Mouse (Mus musculus) intestine, postnatal 0 days (tissue): ENCODE measurements around the gene Gm266. TPM values are rescaled to one million over a fixed set of nuclear protein-coding genes. Genes with fewer than 3 reads are reported as not detected.

Source experiments
- ATAC-seq: fragments of 200-750 bp; cut with Nextera tagmentation; 2 replicates; pipeline ENCODE4 v1.8.0; 2017; ENCODE audit warnings: mild to moderate bottlenecking, moderate TSS enrichment, moderate library complexity
- H3K27ac ChIP-seq: fragments of 300-500 bp; sonication (generic); 2 replicates; pipeline ENCODE4 v1.5.1; 2014; ENCODE audit warnings: mild to moderate bottlenecking, low read depth, low read length, moderate library complexity
- H3K27me3 ChIP-seq: fragments of 300-500 bp; sonication (generic); replicated peaks from 2 replicates; pipeline ENCODE4 v1.6.1; 2014; ENCODE audit warnings: low read length, mixed read lengths; ENCODE audit not compliant: control insufficient read depth, insufficient read depth
- H3K36me3 ChIP-seq: fragments of 300-500 bp; sonication (generic); 2 replicates; pipeline ENCODE4 v1.6.1; 2014; ENCODE audit warnings: mild to moderate bottlenecking, moderate library complexity; ENCODE audit not compliant: control insufficient read depth, insufficient read depth
- H3K4me1 ChIP-seq: fragments of 300-500 bp; sonication (generic); replicated peaks from 2 replicates; pipeline ENCODE4 v1.6.1; 2014; ENCODE audit warnings: antibody characterized with exemption, low read length, mixed read lengths; ENCODE audit not compliant: control insufficient read depth, insufficient read depth
- H3K4me2 ChIP-seq: fragments of 300-500 bp; sonication (generic); replicated peaks from 2 replicates; pipeline ENCODE4 v1.6.1; 2014; ENCODE audit warnings: low read depth, mild to moderate bottlenecking, moderate library complexity
- H3K4me3 ChIP-seq: fragments of 300-500 bp; sonication (generic); 2 replicates; pipeline ENCODE4 v1.5.1; 2014; ENCODE audit warnings: low read depth, low read length
- H3K9ac ChIP-seq: fragments of 300-500 bp; sonication (generic); 2 replicates; pipeline ENCODE4 v1.6.1; 2014; ENCODE audit warnings: mild to moderate bottlenecking, low read depth, low read length
- H3K9me3 ChIP-seq: fragments of 300-500 bp; sonication (generic); 2 replicates; pipeline ENCODE4 v1.6.1; 2016; ENCODE audit warnings: mixed run types; ENCODE audit not compliant: control insufficient read depth
- CTCF ChIP-seq: sonication (generic); IDR thresholded peaks from 2 replicates; pipeline ENCODE4 v1.5.1; 2016; ENCODE audit warnings: low read depth, mild to moderate bottlenecking, control low read depth, antibody characterized with exemption, moderate library complexity
- WGBS: fragments of 180-500 bp; shearing (Covaris S2); extraction: QIAGEN DNeasy Blood & Tissue Kit; methylation state at CpG from one replicate; pipeline ENCODE4 v1.1.7; 2014; 5-methylcytosine and 5-hydroxymethylcytosine counted together
- polyA plus RNA-seq: library from polyadenylated mRNA; unstranded; fragments of >200 nt; fragmentation: Nextera tagmentation; extraction: Ambion mirVana; gene quantifications from 2 replicates; pipeline ENCODE4 v1.2.1, GENCODE M21; 2015

The Gm266 gene
- 7.3 and 8.6 TPM in 2 replicates for polyA plus RNA-seq

DNA sequence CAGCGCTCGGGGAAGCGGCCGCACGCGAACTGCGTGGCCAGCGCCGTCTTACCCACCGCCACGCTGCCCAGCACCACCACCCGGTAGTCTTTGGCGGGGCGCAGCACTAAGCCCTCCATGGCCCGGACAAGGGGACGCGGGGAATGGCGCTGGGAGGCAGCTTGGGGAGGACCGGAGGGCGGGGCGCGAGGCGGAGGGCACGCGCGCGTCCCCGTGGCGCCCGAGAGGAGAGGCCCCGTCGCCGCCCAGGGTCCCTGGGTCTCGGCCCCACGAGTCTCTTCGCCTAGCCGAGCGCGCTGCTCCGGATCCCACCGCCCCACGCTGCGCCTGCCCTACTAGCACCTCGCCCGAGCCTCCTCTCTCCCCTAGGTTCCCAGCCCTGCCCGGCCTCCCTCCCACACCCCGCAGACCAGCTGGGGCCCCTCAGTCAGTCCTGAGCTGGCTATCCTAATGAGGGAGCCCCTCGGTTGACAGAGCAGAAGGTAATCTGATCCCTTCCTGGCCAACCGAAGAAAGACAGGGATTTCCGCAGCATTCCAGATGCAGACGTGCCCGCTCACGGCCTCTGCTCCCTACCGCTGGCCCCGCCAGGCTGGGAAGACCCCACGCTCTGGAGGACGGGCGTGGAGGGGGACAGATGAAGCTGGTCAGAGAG, at the start of gene Gm266:
TSS of gene Gm266 (minus strand) at position 172 of the 655 bp plus-strand sequence.
- no peak within 1 kb of the TSS for H3K27ac ChIP-seq
- H3K27me3 ChIP-seq = peaks cover 46% of the 10 kb centered on the region
- H3K9me3 ChIP-seq = no peaks in the 10 kb centered on the region
- peak within 1 kb of the TSS; percentile 48 for H3K9ac ChIP-seq
- H3K4me2 ChIP-seq = peak within 1 kb of the TSS; percentile 78
- no peaks in the 10 kb centered on the region for H3K36me3 ChIP-seq
- peak within 1 kb of the TSS; percentile 48 for H3K4me3 ChIP-seq
- ATAC-seq = peak; percentile 42
- TF ChIP-seq CTCF = no peak
- WGBS = under 1% methylated on average over 35 of the region's 58 CpGs
- H3K4me1 ChIP-seq = no peaks in the 10 kb centered on the region

DNA sequence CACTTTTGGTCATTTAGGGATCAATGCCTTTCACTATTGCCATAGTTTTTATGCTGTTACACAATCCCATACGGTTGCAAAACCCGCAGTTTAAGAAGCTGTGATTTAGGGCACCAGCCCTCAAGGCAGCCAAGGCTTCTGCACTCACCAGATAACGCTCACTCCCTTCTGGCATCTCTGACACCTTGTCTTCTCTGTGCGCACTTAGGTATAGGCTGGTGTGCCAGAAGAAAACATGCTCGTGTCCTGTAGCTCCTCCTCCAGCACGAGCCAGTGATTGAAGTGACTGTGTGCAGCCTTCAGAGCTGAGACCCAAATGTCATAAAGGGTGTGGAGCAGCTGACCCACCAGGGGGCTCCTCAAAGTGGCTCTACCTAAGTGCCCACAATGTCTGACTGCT, 49.7 kb upstream of the Gm266 start:
- Histone ChIP-seq H3K9me3 (no peaks in the 10 kb centered on the region), H3K4me3 (no peak overlapping the region), H3K9ac (no peak overlapping the region), H3K27me3 (no peaks in the 10 kb centered on the region), H3K27ac (peak overlapping the region; percentile 37; the same call in 1 of the 2 replicates), H3K36me3 (peaks cover 12% of the 10 kb centered on the region), H3K4me2 (peak overlapping the region; percentile 14; the same call in 1 of the 2 replicates), H3K4me1 (0 out of 2 replicates have a peak, but pooled peaks cover 9% of the 10 kb centered on the region)
- 27% methylated on average over 6 of the region's 6 CpGs for WGBS
- ATAC-seq = no peak
- no peak for TF ChIP-seq CTCF

GRCm38 (mm10) chr12:111533096-111533794, 47.6 kb upstream of the Gm266 start:
- H3K4me3 ChIP-seq = no peak overlapping the region
- 70% methylated on average over 11 of the region's 11 CpGs for WGBS
- 0 out of 2 replicates have a peak, but pooled peaks cover 3% of the 10 kb centered on the region for H3K4me1 ChIP-seq
- no peak for TF ChIP-seq CTCF
- no peaks in the 10 kb centered on the region for H3K9me3 ChIP-seq
- ATAC-seq = no peak
- no peaks in the 10 kb centered on the region for H3K36me3 ChIP-seq
- no peak overlapping the region for H3K27ac ChIP-seq
- no peaks in the 10 kb centered on the region for H3K27me3 ChIP-seq
- H3K9ac ChIP-seq = no peak overlapping the region
- H3K4me2 ChIP-seq = no peak overlapping the region

GRCm38 (mm10) chr12:111529192-111529591, 43.6 kb upstream of the Gm266 start:
- no peak overlapping the region for H3K9ac ChIP-seq
- no peak for ATAC-seq
- H3K4me1 ChIP-seq = no peaks in the 10 kb centered on the region
- no peaks in the 10 kb centered on the region for H3K36me3 ChIP-seq
- no peak for TF ChIP-seq CTCF
- H3K9me3 ChIP-seq = no peaks in the 10 kb centered on the region
- no peak overlapping the region for H3K27ac ChIP-seq
- no peak overlapping the region for H3K4me2 ChIP-seq
- H3K27me3 ChIP-seq = no peaks in the 10 kb centered on the region
- no peak overlapping the region for H3K4me3 ChIP-seq
- 13% methylated on average over 8 of the region's 8 CpGs for WGBS

- TF ChIP-seq CTCF = no peak
- no peak for ATAC-seq
- Histone ChIP-seq H3K4me3 (no peak overlapping the region), H3K4me2 (no peak overlapping the region), H3K27me3 (no peaks in the 10 kb centered on the region), H3K9me3 (no peaks in the 10 kb centered on the region), H3K9ac (no peak overlapping the region), H3K4me1 (no peaks in the 10 kb centered on the region), H3K27ac (no peak overlapping the region), H3K36me3 (no peaks in the 10 kb centered on the region)
- 62% methylated on average over 8 of the region's 8 CpGs for WGBS
These were observed 42.1 kb upstream of the Gm266 start for GRCm38 (mm10) chr12:111527643-111528281.

DNA sequence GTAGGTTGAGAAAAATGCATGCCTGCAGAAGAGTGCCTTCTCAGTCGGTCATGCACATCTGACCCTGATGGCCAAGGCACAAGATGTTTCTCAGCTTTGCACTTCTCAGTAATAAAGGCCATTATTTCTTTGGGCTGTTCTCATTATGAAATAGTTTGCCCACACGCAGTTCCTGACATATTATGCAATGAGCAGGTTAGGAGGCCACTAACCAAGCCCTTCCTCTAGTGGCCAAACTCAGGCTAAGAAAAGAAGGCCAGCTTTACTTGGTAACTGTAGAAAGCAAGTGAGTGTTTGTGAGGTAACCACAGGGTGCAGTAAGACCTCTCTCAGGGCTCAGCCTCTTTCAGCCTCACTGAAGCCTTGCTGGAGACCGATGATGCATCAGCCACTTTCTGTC, 39.3 kb upstream of the Gm266 start:
- Histone ChIP-seq H3K4me1 (no peaks in the 10 kb centered on the region), H3K27me3 (no peaks in the 10 kb centered on the region), H3K36me3 (no peaks in the 10 kb centered on the region), H3K4me3 (no peak overlapping the region), H3K27ac (no peak overlapping the region), H3K4me2 (no peak overlapping the region), H3K9me3 (no peaks in the 10 kb centered on the region), H3K9ac (no peak overlapping the region)
- no peak for ATAC-seq
- no peak for TF ChIP-seq CTCF
- 72% methylated on average over 3 of the region's 3 CpGs for WGBS
